Mouse (Mus musculus) megakaryocyte-erythroid progenitor cell, adult 5 weeks (primary cell): ENCODE measurements around the gene 1190007I07Rik. TPM values are rescaled to one million over a fixed set of nuclear protein-coding genes. Genes with fewer than 3 reads are reported as not detected.

Experiments
- polyA plus RNA-seq: library from polyadenylated mRNA; stranded (reverse); fragments of >175 nt; gene quantifications from 2 replicates; pipeline ENCODE4 v1.2.3, GENCODE M21; 2012

Gene 1190007I07Rik
- polyA plus RNA-seq = 116 and 127 TPM in 2 replicates

GRCm38 (mm10) chr10:82622671-82623552 is at the start of gene 1190007I07Rik:
Gene 1190007I07Rik (minus strand): TSS chr10:82623228.

GRCm38 (mm10) chr10:82629586-82630255 is 6.7 kb upstream of the 1190007I07Rik start, which contains the start of gene Tdg:
Gene Tdg (plus strand): TSS chr10:82629828.

Other genes with a start within 250 kb of the 1190007I07Rik start
- gene Gm1553, start 130.6 kb downstream of the 1190007I07Rik start, polyA plus RNA-seq = not detected in 2 replicates
- gene Tdg, start 6.6 kb upstream of the 1190007I07Rik start, polyA plus RNA-seq = 10.8 and 11.9 TPM in 2 replicates
- 0.27 TPM in 1 of 2 replicates, not detected in the other for gene Glt8d2, start 67.4 kb upstream of the 1190007I07Rik start, polyA plus RNA-seq
- 2.1 and 2.5 TPM in 2 replicates for gene Hcfc2, start 72.9 kb upstream of the 1190007I07Rik start, polyA plus RNA-seq
- gene Nfyb, start 140.9 kb upstream of the 1190007I07Rik start, polyA plus RNA-seq = 24.7 and 30.1 TPM in 2 replicates
- gene Txnrd1, start 210.7 kb upstream of the 1190007I07Rik start, polyA plus RNA-seq = 77.7 and 85.6 TPM in 2 replicates
- gene Eid3, start 243.4 kb upstream of the 1190007I07Rik start, polyA plus RNA-seq = 1.1 and 2.7 TPM in 2 replicates